Mouse (Mus musculus) neural tube, embryonic 14.5 days (tissue): ENCODE measurements at regions not wholly inside any gene's neighbourhood (a gene's known extent, or its start where the extent isn't known, plus 50 kb on each side); places are given as distances from the start of the nearest gene placed in this dataset.

ENCODE experiments used
- ATAC-seq: fragments of 200-750 bp; cut with Nextera tagmentation; 2 replicates; pipeline ENCODE4 v1.8.0; 2017; ENCODE audit warnings: low read depth, mild to moderate bottlenecking, moderate TSS enrichment, moderate library complexity
- H3K27ac ChIP-seq: fragments of 300-500 bp; sonication (generic); 2 replicates; pipeline ENCODE4 v1.5.1; 2014; ENCODE audit warnings: low read depth, mild to moderate bottlenecking, control low read depth, low read length, moderate library complexity, mixed read lengths
- H3K27me3 ChIP-seq: fragments of 300-500 bp; sonication (generic); 2 replicates; pipeline ENCODE4 v1.6.1; 2014; ENCODE audit warnings: low read length; ENCODE audit not compliant: control insufficient read depth, insufficient read depth
- H3K36me3 ChIP-seq: fragments of 300-500 bp; sonication (generic); 2 replicates; pipeline ENCODE4 v1.6.1; 2014; ENCODE audit warnings: low read length, mixed read lengths; ENCODE audit not compliant: control insufficient read depth, insufficient read depth
- H3K4me1 ChIP-seq: fragments of 300-500 bp; sonication (generic); 2 replicates; pipeline ENCODE4 v1.6.1; 2014; ENCODE audit warnings: low read length; ENCODE audit not compliant: control insufficient read depth, insufficient read depth
- H3K4me2 ChIP-seq: fragments of 300-500 bp; sonication (generic); 2 replicates; pipeline ENCODE4 v1.6.1; 2014; ENCODE audit warnings: mild to moderate bottlenecking, low read depth, low read length, control low read depth
- H3K4me3 ChIP-seq: fragments of 300-500 bp; sonication (generic); 2 replicates; pipeline ENCODE4 v1.5.1; 2014; ENCODE audit warnings: low read depth, low read length, control low read depth, mixed read lengths
- H3K9ac ChIP-seq: fragments of 300-500 bp; sonication (generic); replicated peaks from 2 replicates; pipeline ENCODE4 v1.6.1; 2014; ENCODE audit warnings: low read depth, mild to moderate bottlenecking, control low read depth, low read length, mixed read lengths
- H3K9me3 ChIP-seq: fragments of 300-500 bp; sonication (generic); 2 replicates; pipeline ENCODE4 v1.6.1; 2016; ENCODE audit warnings: low read length; ENCODE audit not compliant: control insufficient read depth
- WGBS: fragments of 180-500 bp; shearing (Covaris S2); extraction: QIAGEN DNeasy Blood & Tissue Kit; methylation state at CpG from one replicate; pipeline ENCODE4 v1.1.7; 2014; 5-methylcytosine and 5-hydroxymethylcytosine counted together

DNA sequence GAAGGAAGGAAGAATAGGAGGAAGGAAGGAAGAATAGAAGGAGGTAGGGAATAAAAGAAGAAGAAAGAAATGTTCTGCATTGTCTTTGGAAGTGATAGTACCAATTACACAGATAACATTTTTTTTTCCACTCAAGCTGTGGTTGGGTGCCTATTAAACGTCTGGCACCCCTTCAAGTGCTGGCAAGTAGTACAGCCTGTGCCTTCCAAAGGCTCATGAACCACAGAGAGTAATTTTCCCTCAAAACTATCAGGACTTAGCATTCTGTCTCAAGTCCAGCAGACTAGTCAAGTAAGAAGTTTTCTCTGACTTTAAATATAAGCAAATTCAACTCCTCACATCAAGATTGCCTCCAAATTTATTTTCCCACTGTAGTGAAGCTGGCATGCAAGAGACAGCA is 321.0 kb upstream of the Klf6 start:
- no peak for ATAC-seq
- H3K9ac ChIP-seq, result no peak overlapping the region
- no peaks in the 10 kb centered on the region for H3K27me3 ChIP-seq
- H3K36me3 ChIP-seq, result no peaks in the 10 kb centered on the region
- H3K4me2 ChIP-seq, result no peak overlapping the region
- WGBS, result 58% methylated on average over 1 of the region's 1 CpGs
- H3K27ac ChIP-seq, result no peak overlapping the region
- H3K4me3 ChIP-seq, result no peak overlapping the region
- no peaks in the 10 kb centered on the region for H3K4me1 ChIP-seq
- no peaks in the 10 kb centered on the region for H3K9me3 ChIP-seq

- H3K4me1 ChIP-seq, result no peaks in the 10 kb centered on the region
- no peak for ATAC-seq
- no peak overlapping the region for H3K27ac ChIP-seq
- no peaks in the 10 kb centered on the region for H3K27me3 ChIP-seq
- H3K9me3 ChIP-seq, result no peaks in the 10 kb centered on the region
- no peak overlapping the region for H3K4me3 ChIP-seq
- H3K36me3 ChIP-seq, result no peaks in the 10 kb centered on the region
- no peak overlapping the region for H3K4me2 ChIP-seq
- H3K9ac ChIP-seq, result no peak overlapping the region
Observed at GRCm38 (mm10) chr13:5545521-5545920, 315.8 kb upstream of the Klf6 start.

- WGBS, result 91% methylated on average over 2 of the region's 2 CpGs
Observed at GRCm38 (mm10) chr13:5546011-5546410, 315.3 kb upstream of the Klf6 start.

GRCm38 (mm10) chr13:5546937-5547336 is 314.3 kb upstream of the Klf6 start:
- H3K27ac ChIP-seq, result no peak overlapping the region
- ATAC-seq, result no peak
- H3K4me1 ChIP-seq, result no peaks in the 10 kb centered on the region
- WGBS, result 76% methylated on average over 1 of the region's 1 CpGs
- no peaks in the 10 kb centered on the region for H3K9me3 ChIP-seq
- H3K4me3 ChIP-seq, result no peak overlapping the region
- no peaks in the 10 kb centered on the region for H3K36me3 ChIP-seq
- H3K9ac ChIP-seq, result no peak overlapping the region
- no peak overlapping the region for H3K4me2 ChIP-seq
- no peaks in the 10 kb centered on the region for H3K27me3 ChIP-seq

More at GRCm38 (mm10) chr13:5546011-5546410, 315.3 kb upstream of the Klf6 start:
- H3K4me1 ChIP-seq, result no peaks in the 10 kb centered on the region
- no peaks in the 10 kb centered on the region for H3K9me3 ChIP-seq
- no peak overlapping the region for H3K4me2 ChIP-seq
- no peaks in the 10 kb centered on the region for H3K36me3 ChIP-seq
- no peaks in the 10 kb centered on the region for H3K27me3 ChIP-seq
- no peak overlapping the region for H3K27ac ChIP-seq
- H3K4me3 ChIP-seq, result no peak overlapping the region
- no peak for ATAC-seq
- no peak overlapping the region for H3K9ac ChIP-seq

DNA sequence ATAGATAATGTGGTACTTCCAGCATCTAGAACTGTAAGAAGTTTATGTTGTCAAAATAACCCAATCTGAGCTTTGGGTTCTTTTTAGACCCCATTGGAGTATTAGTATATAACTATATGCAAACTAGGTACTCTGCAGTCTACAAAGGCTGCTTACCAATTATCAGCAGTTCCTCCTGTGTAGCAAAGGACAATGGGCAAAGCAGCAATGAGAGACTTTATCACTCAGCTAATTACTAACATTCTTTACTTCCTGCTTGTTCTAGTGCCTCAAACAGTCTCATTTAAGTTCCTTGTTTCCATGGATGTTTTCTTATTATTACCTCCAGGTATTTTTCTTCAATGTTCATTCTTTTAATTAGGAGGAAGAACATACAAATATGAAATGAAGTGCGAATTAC is 312.5 kb upstream of the Klf6 start:
- no peak overlapping the region for H3K4me3 ChIP-seq
- H3K4me1 ChIP-seq, result no peaks in the 10 kb centered on the region
- no peak overlapping the region for H3K4me2 ChIP-seq
- H3K27me3 ChIP-seq, result no peaks in the 10 kb centered on the region
- no peak for ATAC-seq
- no peaks in the 10 kb centered on the region for H3K9me3 ChIP-seq
- H3K36me3 ChIP-seq, result no peaks in the 10 kb centered on the region
- H3K27ac ChIP-seq, result no peak overlapping the region
- no peak overlapping the region for H3K9ac ChIP-seq
- 94% methylated on average over 1 of the region's 1 CpGs for WGBS

GRCm38 (mm10) chr13:5549175-5549574 is 312.1 kb upstream of the Klf6 start:
- no peaks in the 10 kb centered on the region for H3K4me1 ChIP-seq
- 90% methylated on average over 4 of the region's 4 CpGs for WGBS
- no peaks in the 10 kb centered on the region for H3K36me3 ChIP-seq
- no peak for ATAC-seq
- H3K9me3 ChIP-seq, result no peaks in the 10 kb centered on the region
- no peak overlapping the region for H3K4me2 ChIP-seq
- H3K4me3 ChIP-seq, result no peak overlapping the region
- no peak overlapping the region for H3K27ac ChIP-seq
- no peaks in the 10 kb centered on the region for H3K27me3 ChIP-seq
- H3K9ac ChIP-seq, result no peak overlapping the region

DNA sequence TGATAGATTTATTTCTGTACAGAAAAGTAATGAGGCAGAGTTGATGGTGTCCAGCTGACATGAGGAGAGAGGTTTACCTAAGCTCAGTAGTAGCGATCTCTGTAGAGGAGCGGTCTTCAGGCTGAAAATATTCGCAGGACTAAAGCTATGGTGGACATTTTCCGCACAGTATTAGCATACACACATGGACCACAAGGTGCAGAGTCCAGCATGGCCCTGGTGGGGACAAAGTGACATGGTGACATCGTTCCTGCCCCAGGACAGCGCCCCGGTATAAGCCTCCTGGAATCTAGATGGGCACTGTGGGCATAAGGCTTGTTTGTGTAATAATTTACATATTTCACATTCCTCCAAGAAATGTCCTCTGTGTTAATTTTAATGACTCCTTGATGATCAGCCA is 311.5 kb upstream of the Klf6 start:
- no peaks in the 10 kb centered on the region for H3K36me3 ChIP-seq
- H3K27ac ChIP-seq, result no peak overlapping the region
- H3K9ac ChIP-seq, result no peak overlapping the region
- H3K4me2 ChIP-seq, result no peak overlapping the region
- no peak overlapping the region for H3K4me3 ChIP-seq
- no peaks in the 10 kb centered on the region for H3K4me1 ChIP-seq
- H3K27me3 ChIP-seq, result no peaks in the 10 kb centered on the region
- no peaks in the 10 kb centered on the region for H3K9me3 ChIP-seq
- no peak for ATAC-seq
- WGBS, result 97% methylated on average over 7 of the region's 7 CpGs

GRCm38 (mm10) chr13:5550354-5550753 is 310.9 kb upstream of the Klf6 start:
- WGBS, result 97% methylated on average over 3 of the region's 3 CpGs

GRCm38 (mm10) chr13:5551131-5551530 is 310.2 kb upstream of the Klf6 start:
- Histone ChIP-seq H3K36me3 (no peaks in the 10 kb centered on the region), H3K4me2 (no peak overlapping the region), H3K9ac (no peak overlapping the region), H3K4me1 (no peaks in the 10 kb centered on the region), H3K9me3 (no peaks in the 10 kb centered on the region), H3K4me3 (no peak overlapping the region), H3K27me3 (no peaks in the 10 kb centered on the region), H3K27ac (no peak overlapping the region)
- no peak for ATAC-seq
- 90% methylated on average over 4 of the region's 4 CpGs for WGBS

More at GRCm38 (mm10) chr13:5550354-5550753, 310.9 kb upstream of the Klf6 start:
- Histone ChIP-seq H3K4me2 (no peak overlapping the region), H3K27ac (no peak overlapping the region), H3K9me3 (no peaks in the 10 kb centered on the region), H3K4me1 (no peaks in the 10 kb centered on the region), H3K36me3 (no peaks in the 10 kb centered on the region), H3K4me3 (no peak overlapping the region), H3K9ac (no peak overlapping the region), H3K27me3 (no peaks in the 10 kb centered on the region)
- ATAC-seq, result no peak

GRCm38 (mm10) chr13:5553461-5553860 is 307.8 kb upstream of the Klf6 start:
- Histone ChIP-seq H3K4me3 (no peak overlapping the region), H3K4me1 (no peaks in the 10 kb centered on the region), H3K9ac (no peak overlapping the region), H3K36me3 (no peaks in the 10 kb centered on the region), H3K27me3 (no peaks in the 10 kb centered on the region), H3K9me3 (no peaks in the 10 kb centered on the region), H3K4me2 (no peak overlapping the region), H3K27ac (no peak overlapping the region)
- no peak for ATAC-seq
